Mouse (Mus musculus) MEL (cell line): ENCODE measurements around the gene Pef1. TPM values are rescaled to one million over a fixed set of nuclear protein-coding genes. Genes with fewer than 3 reads are reported as not detected.
A peak's percentile ranks its signal among the peaks of the same experiment; 100 is the strongest.

ENCODE experiments used
- DNase-seq: peaks from one replicate; pipeline ENCODE4 v3.0.0; 2011; ENCODE audit warnings: low read depth, low spot score
- H3K27ac ChIP-seq: 2 replicates; pipeline ENCODE4 v1.5.1; 2012; ENCODE audit warnings: low read depth, mild to moderate bottlenecking, control low read depth, low read length, moderate library complexity; ENCODE audit not compliant: control insufficient read depth
- H3K27me3 ChIP-seq, 2 experiments: fragments of 150-350 bp in 1 of 2; sonication (generic) in 1 of 2; 2 replicates each; pipeline ENCODE4 v1.6.1; 2012; ENCODE audit warnings: low read length in 2 of 2, mild to moderate bottlenecking in 2 of 2, improper control_type of control experiment in 1 of 2, moderate library complexity in 1 of 2; ENCODE audit not compliant: insufficient read depth in 2 of 2, control insufficient read depth in 1 of 2
- H3K36me3 ChIP-seq, 2 experiments: 2 replicates each; pipeline ENCODE4 v1.6.1; 2012 to 2014; ENCODE audit warnings: low read length in 2 of 2, improper control_type of control experiment in 1 of 2, inconsistent platforms in 1 of 2, mild to moderate bottlenecking in 1 of 2; ENCODE audit not compliant: insufficient read depth in 2 of 2, control insufficient read depth in 1 of 2
- H3K4me1 ChIP-seq, 2 experiments: fragments of 150-350 bp in 1 of 2; sonication (generic) in 1 of 2; 2 replicates each; pipeline ENCODE4 v1.6.1; 2012; ENCODE audit warnings: low read length in 2 of 2, improper control_type of control experiment in 1 of 2, mild to moderate bottlenecking in 1 of 2; ENCODE audit not compliant: insufficient read depth in 2 of 2, control insufficient read depth in 1 of 2
- H3K4me3 ChIP-seq, 2 experiments: fragments of 150-350 bp in 1 of 2; sonication (generic) in 1 of 2; 2 replicates each; pipeline ENCODE4 v1.5.1; 2012; ENCODE audit warnings: low read depth in 2 of 2, low read length in 2 of 2, mild to moderate bottlenecking in 2 of 2, moderate library complexity in 2 of 2, control low read depth in 1 of 2, improper control_type of control experiment in 1 of 2; ENCODE audit not compliant: control insufficient read depth in 1 of 2, insufficient read depth in 1 of 2
- H3K79me2 ChIP-seq: 2 replicates; pipeline ENCODE4 v1.6.1; 2012; ENCODE audit warnings: mild to moderate bottlenecking, low read length, moderate library complexity; ENCODE audit not compliant: control insufficient read depth, poor library complexity, insufficient read depth
- H3K9ac ChIP-seq: 2 replicates; pipeline ENCODE4 v1.6.1; 2012; ENCODE audit warnings: low read depth, mild to moderate bottlenecking, control low read depth, low read length, moderate library complexity; ENCODE audit not compliant: control insufficient read depth, poor library complexity, severe bottlenecking
- H3K9me3 ChIP-seq: fragments of 150-350 bp; sonication (generic); replicated peaks from 2 replicates; pipeline ENCODE4 v1.6.1; 2012; ENCODE audit warnings: mild to moderate bottlenecking, low read length, improper control_type of control experiment, moderate library complexity; ENCODE audit not compliant: insufficient read depth
- CHD2 ChIP-seq: IDR thresholded peaks from 2 replicates; pipeline ENCODE4 v1.6.1; 2011; ENCODE audit warnings: low read length, improper control_type of control experiment
- E2F4 ChIP-seq: IDR thresholded peaks from 2 replicates; pipeline ENCODE4 v1.6.1; 2011; ENCODE audit warnings: low read depth, low read length, improper control_type of control experiment, borderline replicate concordance
- EP300 ChIP-seq, 2 experiments: IDR thresholded peaks; 2 replicates each; pipeline ENCODE4 v1.6.1; 2011; ENCODE audit warnings: improper control_type of control experiment in 2 of 2, low read length in 2 of 2, low read depth in 1 of 2, mild to moderate bottlenecking in 1 of 2
- ETS1 ChIP-seq: IDR thresholded peaks from 2 replicates; pipeline ENCODE4 v1.6.1; 2012; ENCODE audit warnings: low read depth, mild to moderate bottlenecking, inconsistent platforms, low read length, improper control_type of control experiment, moderate library complexity
- KAT2A ChIP-seq: conservative IDR thresholded peaks from 2 replicates; pipeline ENCODE4 v1.6.1; 2012; ENCODE audit warnings: low read depth, low read length, improper control_type of control experiment, inconsistent platforms
- MAFK ChIP-seq: IDR thresholded peaks from 2 replicates; pipeline ENCODE4 v1.6.1; 2011; ENCODE audit warnings: low read depth, mild to moderate bottlenecking, low read length, improper control_type of control experiment, borderline replicate concordance
- MAX ChIP-seq: IDR thresholded peaks from 2 replicates; pipeline ENCODE4 v1.6.1; 2011; ENCODE audit warnings: low read length, improper control_type of control experiment
- MEF2A ChIP-seq: IDR thresholded peaks from 2 replicates; pipeline ENCODE4 v1.6.1; 2014; ENCODE audit warnings: low read depth, mild to moderate bottlenecking, inconsistent platforms, low read length, improper control_type of control experiment; ENCODE audit not compliant: poor library complexity, insufficient replicate concordance, severe bottlenecking; ENCODE audit errors: extremely low read depth
- MXI1 ChIP-seq: IDR thresholded peaks from 2 replicates; pipeline ENCODE4 v1.6.1; 2011; ENCODE audit warnings: mild to moderate bottlenecking, low read depth, low read length, improper control_type of control experiment
- POLR2A ChIP-seq, 2 experiments: IDR thresholded peaks; 2 replicates each; pipeline ENCODE4 v1.6.1; 2011 to 2012; ENCODE audit warnings: low read length in 2 of 2, mild to moderate bottlenecking in 2 of 2, control low read depth in 1 of 2, improper control_type of control experiment in 1 of 2, low read depth in 1 of 2, moderate library complexity in 1 of 2; ENCODE audit not compliant: control insufficient read depth in 1 of 2, insufficient read depth in 1 of 2, poor library complexity in 1 of 2
- POLR2AphosphoS5 ChIP-seq: IDR thresholded peaks from 2 replicates; pipeline ENCODE4 v1.6.1; 2012; ENCODE audit warnings: low read depth, borderline replicate concordance, mild to moderate bottlenecking, inconsistent platforms, low read length, moderate library complexity, mixed read lengths
- RAD21 ChIP-seq: IDR thresholded peaks from 2 replicates; pipeline ENCODE4 v1.6.1; 2011; ENCODE audit warnings: mild to moderate bottlenecking, low read depth, low read length, improper control_type of control experiment
- RCOR1 ChIP-seq: IDR thresholded peaks from 2 replicates; pipeline ENCODE4 v1.6.1; 2012; ENCODE audit warnings: low read depth, mild to moderate bottlenecking, inconsistent platforms, low read length, improper control_type of control experiment
- SIN3A ChIP-seq: IDR thresholded peaks from 2 replicates; pipeline ENCODE4 v1.6.1; 2012; ENCODE audit warnings: low read length, improper control_type of control experiment, inconsistent platforms
- TBP ChIP-seq: IDR thresholded peaks from 2 replicates; pipeline ENCODE4 v1.8.0; 2011; ENCODE audit warnings: low read depth, low read length, improper control_type of control experiment
- UBTF ChIP-seq: IDR thresholded peaks from 2 replicates; pipeline ENCODE4 v1.6.1; 2012; ENCODE audit warnings: low read depth, mild to moderate bottlenecking, inconsistent platforms, low read length, improper control_type of control experiment, moderate library complexity, borderline replicate concordance; ENCODE audit not compliant: insufficient read depth
- USF2 ChIP-seq, 2 experiments: IDR thresholded peaks; 2 replicates each; pipeline ENCODE4 v1.6.1; 2011 to 2012; ENCODE audit warnings: improper control_type of control experiment in 2 of 2, low read length in 2 of 2, borderline replicate concordance in 1 of 2, inconsistent platforms in 1 of 2, low read depth in 1 of 2, mild to moderate bottlenecking in 1 of 2; ENCODE audit not compliant: insufficient read depth in 1 of 2
- ZC3H11A ChIP-seq: IDR thresholded peaks from 2 replicates; pipeline ENCODE4 v1.6.1; 2012; ENCODE audit warnings: low read depth, mild to moderate bottlenecking, inconsistent platforms, low read length, improper control_type of control experiment
- ZMIZ1 ChIP-seq: IDR thresholded peaks from 2 replicates; pipeline ENCODE4 v1.6.1; 2012; ENCODE audit warnings: low read depth, mild to moderate bottlenecking, inconsistent platforms, low read length, improper control_type of control experiment, moderate library complexity
- ZNF384 ChIP-seq: IDR thresholded peaks from 2 replicates; pipeline ENCODE4 v1.6.1; 2012; ENCODE audit warnings: low read depth, mild to moderate bottlenecking, inconsistent platforms, low read length, improper control_type of control experiment
- polyA plus RNA-seq, 2 experiments: library from polyadenylated mRNA; stranded (reverse) in 1 of 2; unstranded in 1 of 2; fragments of >175 nt in 1 of 2; fragments of >200 nt in 1 of 2; gene quantifications; 2 replicates each; pipeline versions ENCODE4 v1.2.1 to v1.2.4; 2012; ENCODE audit warnings: low replicate concordance in 2 of 2, low read depth in 1 of 2; ENCODE audit not compliant: insufficient read length in 2 of 2, insufficient read depth in 1 of 2, missing spikeins in 1 of 2
- total RNA-seq: library from RNA; depleted of rRNA; stranded (reverse); fragments of 300-350 nt; gene quantifications from 2 replicates; pipeline ENCODE4 v1.2.3, GENCODE M21; 2012

The Pef1 gene
- total and polyA plus RNA-seq, 3 experiments: 27.3 to 49.8 TPM; not detected in 1

DNA sequence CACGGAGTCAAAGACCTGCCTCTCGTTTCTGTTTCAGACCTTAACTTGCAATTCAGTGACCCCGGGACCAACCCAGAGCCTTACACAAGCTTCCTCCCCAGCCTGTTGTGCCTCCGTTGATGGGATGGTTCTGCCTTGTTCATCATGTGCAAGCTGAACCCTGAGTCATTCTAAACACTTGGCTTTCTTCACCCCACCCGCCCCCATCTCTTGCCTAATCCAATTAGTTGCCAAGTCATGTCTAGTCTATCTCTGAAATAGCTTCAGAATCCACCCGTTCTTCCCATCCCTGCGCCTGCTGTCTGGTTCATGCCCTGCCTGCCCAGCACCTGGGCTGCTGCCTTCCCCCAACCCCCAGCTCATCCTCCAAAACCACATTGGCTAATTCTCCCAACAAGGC, 9.9 kb downstream of the Pef1 start:
- Histone ChIP-seq H3K27me3 (no peaks in the 10 kb centered on the region), H3K4me3 (no peak overlapping the region), H3K27ac (peak overlapping the region; percentile 8; the same call in 1 of the 2 replicates), H3K79me2 (no peaks in the 10 kb centered on the region; the same call in 1 of the 2 replicates), H3K9ac (no peak overlapping the region)
- TF ChIP-seq KAT2A (no peak), ZNF384 (no peak), MAX (no peak), RAD21 (no peak), SIN3A (no peak), MEF2A (no peak), E2F4 (no peak)
- TF ChIP-seq, all 39 proteins: peak for 0
- Histone ChIP-seq H3K36me3 (peaks cover 0 to 12% of the 10 kb centered on the region in 2 experiments; a peak in 2 of 4 replicates), H3K9me3 (no peaks in the 10 kb centered on the region), H3K4me1 (peaks cover 0 to 14% of the 10 kb centered on the region in 2 experiments; a peak in 3 of 4 replicates)
- DNase-seq: peak; percentile 57

DNA sequence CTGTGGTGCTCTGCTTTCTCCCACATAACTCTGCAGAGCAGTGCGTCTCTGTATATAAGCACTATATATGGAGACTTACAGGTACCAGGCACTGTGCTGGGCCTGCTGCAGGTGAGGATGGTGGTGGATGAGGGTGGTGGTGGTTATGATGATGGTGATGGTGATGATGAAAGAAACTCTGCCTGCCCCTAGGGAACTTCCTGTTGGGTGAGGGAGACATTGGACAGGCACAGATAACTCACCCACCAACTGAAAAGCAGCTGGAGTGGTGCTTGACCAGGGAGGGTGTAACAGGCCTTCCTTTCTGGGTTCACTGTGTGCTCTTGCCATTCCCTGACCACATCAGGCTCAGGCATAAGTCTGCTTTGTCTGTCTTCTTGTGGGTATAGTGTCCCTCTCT, 10.4 kb downstream of the Pef1 start:
- peaks cover 0 to 14% of the 10 kb centered on the region in 2 experiments; a peak in 3 of 4 replicates for H3K4me1 ChIP-seq
- no peaks in the 10 kb centered on the region; the same call in 1 of the 2 replicates for H3K79me2 ChIP-seq
- no peak overlapping the region for H3K9ac ChIP-seq
- peak; percentile 10 for DNase-seq
- peak overlapping the region; percentile 8; the same call in 1 of the 2 replicates for H3K27ac ChIP-seq
- no peaks in the 10 kb centered on the region for H3K9me3 ChIP-seq
- peaks cover 0 to 12% of the 10 kb centered on the region in 2 experiments; a peak in 2 of 4 replicates for H3K36me3 ChIP-seq
- TF ChIP-seq RCOR1 (no peak), USF2 (IDR thresholded peaks at IDR 0.05; ENCODE audit: borderline replicate concordance in 1 of 2, insufficient read depth in 1 of 2, low read depth in 1 of 2, low read length in 2 of 2) (no peak), ETS1 (no peak), ZNF384 (no peak), CHD2 (no peak), MXI1 (no peak), TBP (no peak), UBTF (no peak), ZMIZ1 (no peak), RAD21 (no peak), MAFK (no peak), ZC3H11A (no peak), POLR2AphosphoS5 (no peak), POLR2A (IDR thresholded peaks at IDR 0.05; ENCODE audit: control insufficient read depth in 1 of 2, insufficient read depth in 1 of 2, low read depth in 1 of 2, low read length in 2 of 2, poor library complexity in 1 of 2) (no peak), SIN3A (no peak), EP300 (IDR thresholded peaks at IDR 0.05; ENCODE audit: low read depth in 1 of 2, low read length in 2 of 2) (no peak), MEF2A (no peak)
- H3K27me3 ChIP-seq: no peaks in the 10 kb centered on the region
- no peak overlapping the region for H3K4me3 ChIP-seq
